Mouse (Mus musculus) intestine, postnatal 0 days (tissue): ENCODE data around the gene Krt79. TPM values are rescaled to one million over a fixed set of nuclear protein-coding genes. Genes with fewer than 3 reads are reported as not detected.
A peak's percentile ranks its signal among the peaks of the same experiment; 100 is the strongest.

Source experiments
- ATAC-seq: fragments of 200-750 bp; cut with Nextera tagmentation; 2 replicates; pipeline ENCODE4 v1.8.0; 2017; ENCODE audit warnings: mild to moderate bottlenecking, moderate TSS enrichment, moderate library complexity
- H3K27ac ChIP-seq: fragments of 300-500 bp; sonication (generic); 2 replicates; pipeline ENCODE4 v1.5.1; 2014; ENCODE audit warnings: mild to moderate bottlenecking, low read depth, low read length, moderate library complexity
- H3K27me3 ChIP-seq: fragments of 300-500 bp; sonication (generic); replicated peaks from 2 replicates; pipeline ENCODE4 v1.6.1; 2014; ENCODE audit warnings: low read length, mixed read lengths; ENCODE audit not compliant: control insufficient read depth, insufficient read depth
- H3K36me3 ChIP-seq: fragments of 300-500 bp; sonication (generic); 2 replicates; pipeline ENCODE4 v1.6.1; 2014; ENCODE audit warnings: mild to moderate bottlenecking, moderate library complexity; ENCODE audit not compliant: control insufficient read depth, insufficient read depth
- H3K4me1 ChIP-seq: fragments of 300-500 bp; sonication (generic); replicated peaks from 2 replicates; pipeline ENCODE4 v1.6.1; 2014; ENCODE audit warnings: antibody characterized with exemption, low read length, mixed read lengths; ENCODE audit not compliant: control insufficient read depth, insufficient read depth
- H3K4me2 ChIP-seq: fragments of 300-500 bp; sonication (generic); replicated peaks from 2 replicates; pipeline ENCODE4 v1.6.1; 2014; ENCODE audit warnings: low read depth, mild to moderate bottlenecking, moderate library complexity
- H3K4me3 ChIP-seq: fragments of 300-500 bp; sonication (generic); 2 replicates; pipeline ENCODE4 v1.5.1; 2014; ENCODE audit warnings: low read depth, low read length
- H3K9ac ChIP-seq: fragments of 300-500 bp; sonication (generic); 2 replicates; pipeline ENCODE4 v1.6.1; 2014; ENCODE audit warnings: mild to moderate bottlenecking, low read depth, low read length
- H3K9me3 ChIP-seq: fragments of 300-500 bp; sonication (generic); 2 replicates; pipeline ENCODE4 v1.6.1; 2016; ENCODE audit warnings: mixed run types; ENCODE audit not compliant: control insufficient read depth
- CTCF ChIP-seq: sonication (generic); IDR thresholded peaks from 2 replicates; pipeline ENCODE4 v1.5.1; 2016; ENCODE audit warnings: low read depth, mild to moderate bottlenecking, control low read depth, antibody characterized with exemption, moderate library complexity
- WGBS: fragments of 180-500 bp; shearing (Covaris S2); extraction: QIAGEN DNeasy Blood & Tissue Kit; methylation state at CpG from one replicate; pipeline ENCODE4 v1.1.7; 2014; 5-methylcytosine and 5-hydroxymethylcytosine counted together
- polyA plus RNA-seq: library from polyadenylated mRNA; unstranded; fragments of >200 nt; fragmentation: Nextera tagmentation; extraction: Ambion mirVana; gene quantifications from 2 replicates; pipeline ENCODE4 v1.2.1, GENCODE M21; 2015

Gene Krt79
- polyA plus RNA-seq, 1 experiment from 2014 or later: 0.21 TPM

- TF ChIP-seq CTCF: no peak
- H3K27ac ChIP-seq: no peak overlapping the region
- H3K9me3 ChIP-seq: no peaks in the 10 kb centered on the region
- no peak overlapping the region for H3K4me3 ChIP-seq
- no peak overlapping the region for H3K9ac ChIP-seq
- no peak overlapping the region for H3K4me2 ChIP-seq
- WGBS: 44% methylated on average over 8 of the region's 8 CpGs
- no peaks in the 10 kb centered on the region for H3K27me3 ChIP-seq
- no peak for ATAC-seq
- no peaks in the 10 kb centered on the region for H3K36me3 ChIP-seq
- no peaks in the 10 kb centered on the region for H3K4me1 ChIP-seq
Measured at GRCm38 (mm10) chr15:101941948-101942347, 1.8 kb upstream of the Krt79 start.

GRCm38 (mm10) chr15:101938600-101939308 lies 1.4 kb downstream of the Krt79 start:
- Histone ChIP-seq H3K4me1 (no peaks in the 10 kb centered on the region), H3K27ac (no peak overlapping the region), H3K9ac (no peak overlapping the region), H3K4me3 (no peak overlapping the region), H3K9me3 (no peaks in the 10 kb centered on the region), H3K36me3 (no peaks in the 10 kb centered on the region), H3K27me3 (no peaks in the 10 kb centered on the region), H3K4me2 (no peak overlapping the region)
- WGBS: 80% methylated on average over 9 of the region's 9 CpGs
- TF ChIP-seq CTCF: no peak
- no peak for ATAC-seq

GRCm38 (mm10) chr15:101933024-101933423 lies 7.1 kb downstream of the Krt79 start:
- WGBS: 70% methylated on average over 6 of the region's 6 CpGs
- no peak for TF ChIP-seq CTCF
- Histone ChIP-seq H3K27me3 (no peaks in the 10 kb centered on the region; the same call in 1 of the 2 replicates), H3K27ac (no peak overlapping the region), H3K4me1 (no peaks in the 10 kb centered on the region), H3K9ac (no peak overlapping the region), H3K4me2 (no peak overlapping the region), H3K9me3 (no peaks in the 10 kb centered on the region), H3K36me3 (no peaks in the 10 kb centered on the region), H3K4me3 (no peak overlapping the region)
- no peak for ATAC-seq

GRCm38 (mm10) chr15:101929666-101930065 lies 10.5 kb downstream of the Krt79 start:
- H3K36me3 ChIP-seq: no peaks in the 10 kb centered on the region
- H3K27ac ChIP-seq: no peak overlapping the region
- peak overlapping the region; percentile 62 for H3K4me2 ChIP-seq
- H3K9me3 ChIP-seq: no peaks in the 10 kb centered on the region
- no peak overlapping the region for H3K9ac ChIP-seq
- H3K4me1 ChIP-seq: no peaks in the 10 kb centered on the region
- H3K4me3 ChIP-seq: peak overlapping the region; percentile 29
- WGBS: 2% methylated on average over 17 of the region's 17 CpGs
- H3K27me3 ChIP-seq: no peaks in the 10 kb centered on the region; the same call in 1 of the 2 replicates
- no peak for ATAC-seq
- TF ChIP-seq CTCF: no peak

GRCm38 (mm10) chr15:101929087-101929486 lies 11.0 kb downstream of the Krt79 start:
- no peak overlapping the region for H3K27ac ChIP-seq
- TF ChIP-seq CTCF: no peak

GRCm38 (mm10) chr15:101927340-101928080 lies 12.6 kb downstream of the Krt79 start:
- no peak overlapping the region for H3K4me2 ChIP-seq
- WGBS: 65% methylated on average over 12 of the region's 12 CpGs
- no peaks in the 10 kb centered on the region for H3K4me1 ChIP-seq
- no peaks in the 10 kb centered on the region for H3K36me3 ChIP-seq
- H3K9me3 ChIP-seq: no peaks in the 10 kb centered on the region
- H3K9ac ChIP-seq: no peak overlapping the region
- no peak for ATAC-seq
- no peaks in the 10 kb centered on the region; the same call in 1 of the 2 replicates for H3K27me3 ChIP-seq
- H3K4me3 ChIP-seq: no peak overlapping the region
- no peak for TF ChIP-seq CTCF
- no peak overlapping the region for H3K27ac ChIP-seq

More at GRCm38 (mm10) chr15:101929087-101929486, 11.0 kb downstream of the Krt79 start:
- H3K27me3 ChIP-seq: no peaks in the 10 kb centered on the region; the same call in 1 of the 2 replicates
- H3K36me3 ChIP-seq: no peaks in the 10 kb centered on the region
- 20% methylated on average over 9 of the region's 9 CpGs for WGBS
- H3K4me1 ChIP-seq: no peaks in the 10 kb centered on the region
- peak overlapping the region; percentile 29; the same call in 1 of the 2 replicates for H3K4me3 ChIP-seq
- H3K9ac ChIP-seq: no peak overlapping the region
- no peaks in the 10 kb centered on the region for H3K9me3 ChIP-seq
- ATAC-seq: no peak
- H3K4me2 ChIP-seq: peak overlapping the region; percentile 62
